Mouse (Mus musculus) midbrain, embryonic 15.5 days (tissue): ENCODE measurements around the gene Krtap12-1. TPM values are rescaled to one million over a fixed set of nuclear protein-coding genes. Genes with fewer than 3 reads are reported as not detected.
"Not testable (repeated sequence)": the region's sequence is repeated elsewhere in the genome, so short reads cannot be mapped to it uniquely, and the experiment has no call there.

Source experiments
- ATAC-seq: fragments of 200-750 bp; cut with Nextera tagmentation; replicated peaks from 2 replicates; pipeline ENCODE4 v1.8.0; 2017; ENCODE audit warnings: moderate TSS enrichment
- H3K27ac ChIP-seq: fragments of 300-500 bp; sonication (generic); 2 replicates; pipeline ENCODE4 v1.5.1; 2015; ENCODE audit warnings: mild to moderate bottlenecking, inconsistent platforms
- H3K27me3 ChIP-seq: fragments of 300-500 bp; sonication (generic); replicated peaks from 2 replicates; pipeline ENCODE4 v1.6.1; 2015; ENCODE audit warnings: inconsistent platforms
- H3K36me3 ChIP-seq: fragments of 300-500 bp; sonication (generic); replicated peaks from 2 replicates; pipeline ENCODE4 v1.6.1; 2015; ENCODE audit warnings: inconsistent platforms
- H3K4me1 ChIP-seq: fragments of 300-500 bp; sonication (generic); 2 replicates; pipeline ENCODE4 v1.6.1; 2015; ENCODE audit warnings: inconsistent platforms
- H3K4me2 ChIP-seq: fragments of 300-500 bp; sonication (generic); 2 replicates; pipeline ENCODE4 v1.6.1; 2015; ENCODE audit warnings: inconsistent platforms, mild to moderate bottlenecking, moderate library complexity
- H3K4me3 ChIP-seq: fragments of 300-500 bp; sonication (generic); 2 replicates; pipeline ENCODE4 v1.5.1; 2015; ENCODE audit warnings: mild to moderate bottlenecking, inconsistent platforms
- H3K9ac ChIP-seq: fragments of 300-500 bp; sonication (generic); 2 replicates; pipeline ENCODE4 v1.6.1; 2015; ENCODE audit warnings: mild to moderate bottlenecking, inconsistent platforms
- H3K9me3 ChIP-seq: fragments of 300-500 bp; sonication (generic); 2 replicates; pipeline ENCODE4 v1.6.1; 2016; ENCODE audit warnings: inconsistent platforms
- WGBS: fragments of 180-500 bp; shearing (Covaris S2); methylation state at CpG from one replicate; pipeline ENCODE4 v1.1.7; 2015; ENCODE audit warnings: mixed read lengths; 5-methylcytosine and 5-hydroxymethylcytosine counted together
- polyA plus RNA-seq: library from polyadenylated mRNA; unstranded; fragments of >200 nt; fragmentation: Nextera tagmentation; extraction: Ambion mirVana; gene quantifications from 2 replicates; pipeline ENCODE4 v1.2.1, GENCODE M21; 2015

Krtap12-1 gene
- polyA plus RNA-seq, 1 experiment from 2014 or later = not detected

GRCm38 (mm10) chr10:77752312-77752711 is 31.9 kb downstream of the Krtap12-1 start:
- not testable (repeated sequence) for ATAC-seq, H3K9me3 ChIP-seq, H3K4me2 ChIP-seq, H3K27me3 ChIP-seq, H3K9ac ChIP-seq, H3K27ac ChIP-seq, H3K4me1 ChIP-seq, H3K36me3 ChIP-seq, H3K4me3 ChIP-seq
- 62% methylated on average over 3 of the region's 3 CpGs for WGBS

GRCm38 (mm10) chr10:77753448-77753847 is 33.0 kb downstream of the Krtap12-1 start:
- Histone ChIP-seq H3K4me3 (no peak overlapping the region), H3K4me1 (no peaks in the 10 kb centered on the region), H3K27ac (no peak overlapping the region), H3K9ac (no peak overlapping the region), H3K9me3 (no peaks in the 10 kb centered on the region), H3K4me2 (no peak overlapping the region), H3K36me3 (no peaks in the 10 kb centered on the region), H3K27me3 (no peaks in the 10 kb centered on the region)
- ATAC-seq = no peak

GRCm38 (mm10) chr10:77759582-77759981 is 39.2 kb downstream of the Krtap12-1 start, which contains the start of gene Gm3233:
Gm3233 (minus strand) TSS chr10:77759682.
- not testable (repeated sequence) for H3K9ac ChIP-seq, H3K4me3 ChIP-seq, ATAC-seq, H3K9me3 ChIP-seq, H3K36me3 ChIP-seq, H3K27me3 ChIP-seq, H3K4me2 ChIP-seq, H3K4me1 ChIP-seq, H3K27ac ChIP-seq
- WGBS = 90% methylated on average over 1 of the region's 1 CpGs

- no peaks in the 10 kb centered on the region for H3K36me3 ChIP-seq
- 83% methylated on average over 1 of the region's 1 CpGs for WGBS
- H3K27me3 ChIP-seq = no peaks in the 10 kb centered on the region
- H3K9ac ChIP-seq = no peak overlapping the region
- no peaks in the 10 kb centered on the region for H3K4me1 ChIP-seq
- no peak overlapping the region for H3K4me3 ChIP-seq
- H3K27ac ChIP-seq = no peak overlapping the region
- H3K4me2 ChIP-seq = no peak overlapping the region
- H3K9me3 ChIP-seq = no peaks in the 10 kb centered on the region
- ATAC-seq = no peak
Observed at GRCm38 (mm10) chr10:77769727-77770126, 49.3 kb downstream of the Krtap12-1 start.

Other genes starting within 250 kb of the Krtap12-1 start
- 48.0 and 52.8 TPM in 2 replicates for gene Fam207a, start 204.8 kb upstream of the Krtap12-1 start, polyA plus RNA-seq
- gene Itgb2, start 190.3 kb upstream of the Krtap12-1 start, polyA plus RNA-seq = 0.81 and 0.87 TPM in 2 replicates
- gene Pttg1ip, start 138.9 kb upstream of the Krtap12-1 start, polyA plus RNA-seq = 68.6 and 72.0 TPM in 2 replicates
- gene Sumo3, start 114.5 kb upstream of the Krtap12-1 start, polyA plus RNA-seq = 308 and 325 TPM in 2 replicates
- gene Gm49325, start 114.4 kb upstream of the Krtap12-1 start, polyA plus RNA-seq = 2.5 TPM in 1 of 2 replicates, not detected in the other
- 91.1 and 97.2 TPM in 2 replicates for gene Ube2g2, start 98.3 kb upstream of the Krtap12-1 start, polyA plus RNA-seq
- gene Tspear, start 34.0 kb upstream of the Krtap12-1 start, polyA plus RNA-seq = 1.5 and 1.7 TPM in 2 replicates
- not detected in 2 replicates for gene Gm19402, start 29.8 kb upstream of the Krtap12-1 start, polyA plus RNA-seq
- gene Gm9508, start 23.4 kb upstream of the Krtap12-1 start, polyA plus RNA-seq = not detected in 2 replicates
- gene Gm10272, start 14.0 kb upstream of the Krtap12-1 start, polyA plus RNA-seq = not detected in 2 replicates
- not detected in 2 replicates for gene Gm10024, start 9.1 kb upstream of the Krtap12-1 start, polyA plus RNA-seq
- not detected in 2 replicates for gene Gm10142, start 4.8 kb upstream of the Krtap12-1 start, polyA plus RNA-seq
- gene Gm10100, start 5.9 kb downstream of the Krtap12-1 start, polyA plus RNA-seq = not detected in 2 replicates
- gene Gm18596, start 22.0 kb downstream of the Krtap12-1 start, polyA plus RNA-seq = not detected in 2 replicates
- not detected in 2 replicates for gene Gm9736, start 30.8 kb downstream of the Krtap12-1 start, polyA plus RNA-seq
- not detected in 2 replicates for gene Gm3233, start 39.1 kb downstream of the Krtap12-1 start, polyA plus RNA-seq
- not detected in 2 replicates for gene Gm3238, start 50.7 kb downstream of the Krtap12-1 start, polyA plus RNA-seq
- gene Gm7138, start 56.3 kb downstream of the Krtap12-1 start, polyA plus RNA-seq = not detected in 2 replicates
- gene Gm3250, start 61.9 kb downstream of the Krtap12-1 start, polyA plus RNA-seq = not detected in 2 replicates
- gene Gm7137, start 67.6 kb downstream of the Krtap12-1 start, polyA plus RNA-seq = not detected in 2 replicates
- gene Gm9639, start 74.5 kb downstream of the Krtap12-1 start, polyA plus RNA-seq = not detected in 2 replicates
- not detected in 2 replicates for gene Gm19668, start 78.5 kb downstream of the Krtap12-1 start, polyA plus RNA-seq
- gene Gm9507, start 91.2 kb downstream of the Krtap12-1 start, polyA plus RNA-seq = not detected in 2 replicates
- gene Gm2696, start 94.1 kb downstream of the Krtap12-1 start, polyA plus RNA-seq = not detected in 2 replicates
- not detected in 2 replicates for gene Krtap10-4, start 106.5 kb downstream of the Krtap12-1 start, polyA plus RNA-seq
- gene Krtap10-10, start 115.3 kb downstream of the Krtap12-1 start, polyA plus RNA-seq = not detected in 2 replicates
- gene Gm36176, start 126.2 kb downstream of the Krtap12-1 start, polyA plus RNA-seq = not detected in 2 replicates
- gene Gm10318, start 132.3 kb downstream of the Krtap12-1 start, polyA plus RNA-seq = not detected in 2 replicates
- gene Gm3285, start 141.4 kb downstream of the Krtap12-1 start, polyA plus RNA-seq = not detected in 2 replicates
- 24.2 and 24.3 TPM in 2 replicates for gene Lrrc3, start 181.9 kb downstream of the Krtap12-1 start, polyA plus RNA-seq
- gene Trpm2, start 250.0 kb downstream of the Krtap12-1 start, polyA plus RNA-seq = 3.7 and 6.1 TPM in 2 replicates